Mouse (Mus musculus): ENCODE data around the gene Gm11733. TPM values are rescaled to one million over a fixed set of nuclear protein-coding genes. Genes with fewer than 3 reads are reported as not detected.

The Gm11733 gene
- polyA plus RNA-seq, 1 experiment = not detected

GRCm38 (mm10) chr11:117525606-117526349 lies 41.6 kb downstream of the Gm11733 start:
- 15% methylated on average over 18 of the region's 18 CpGs for WGBS
- no peak for DNase-seq (ENCODE audit: low read depth, low spot score)

- no peak for DNase-seq (ENCODE audit: low read depth, low spot score)
- WGBS = 76% methylated on average over 10 of the region's 10 CpGs
Observed at GRCm38 (mm10) chr11:117532374-117532773, 48.2 kb downstream of the Gm11733 start.

DNA sequence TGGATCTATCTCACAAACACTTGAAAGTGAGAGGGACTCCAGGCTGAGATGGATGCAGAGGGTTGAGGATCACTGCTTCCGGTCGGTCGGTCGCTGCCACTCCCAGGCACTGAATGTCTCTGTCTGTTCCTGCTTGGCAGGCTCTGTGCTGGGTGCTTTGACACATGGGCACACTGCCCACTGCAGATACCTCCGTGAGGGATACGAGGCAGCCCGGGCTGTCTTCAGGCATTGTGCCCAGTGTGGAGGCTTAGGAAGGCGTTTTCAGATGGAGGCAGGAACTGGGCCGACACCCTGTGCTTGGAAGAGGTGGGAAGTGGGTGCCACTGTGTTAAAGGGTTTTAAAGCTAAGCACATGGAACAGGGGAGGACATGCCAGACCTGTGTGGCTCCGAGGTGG lies 50.7 kb downstream of the Gm11733 start:
- WGBS = 11% methylated on average over 10 of the region's 10 CpGs
- no peak for DNase-seq (ENCODE audit: low read depth, low spot score)

DNA sequence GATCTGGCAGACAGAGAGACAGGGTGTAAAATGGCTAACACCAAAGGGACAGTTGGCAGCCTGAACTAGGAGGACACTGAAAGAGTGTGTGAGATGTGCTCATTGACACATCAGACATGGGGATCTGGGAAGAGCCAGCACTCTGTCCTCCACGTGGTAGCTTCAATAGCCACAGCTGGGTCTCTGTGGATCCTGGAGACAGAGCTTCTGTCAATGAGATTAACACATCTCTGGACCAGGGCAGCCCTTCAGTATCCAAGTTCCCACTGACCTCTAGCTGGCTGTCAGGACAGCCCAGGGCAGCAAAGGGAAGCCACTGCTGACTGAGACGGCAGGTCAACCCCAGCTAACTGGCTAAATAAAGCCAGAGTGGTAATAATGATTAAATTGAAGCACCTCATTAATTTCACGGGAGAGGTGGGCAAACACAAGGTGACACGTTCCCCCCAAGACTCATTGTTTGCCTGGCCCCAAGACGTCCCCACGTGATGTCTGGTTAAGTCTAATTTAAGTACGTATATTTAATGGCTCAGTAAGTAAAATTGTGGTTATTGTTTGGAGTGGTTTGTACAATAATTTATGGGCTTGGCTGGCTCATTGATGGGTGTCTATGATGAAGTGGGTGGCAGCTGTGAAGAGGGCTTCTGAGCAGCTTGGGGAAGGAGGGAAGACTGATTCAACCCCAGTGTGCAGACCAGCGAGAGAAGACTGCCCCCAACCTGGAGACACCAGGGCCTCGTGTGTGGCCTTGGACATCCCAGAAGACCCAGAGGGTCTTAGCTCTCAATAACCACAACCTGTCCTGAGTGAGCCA lies 51.5 kb downstream of the Gm11733 start:
- DNase-seq (ENCODE audit: low read depth, low spot score) = no peak
- 36% methylated on average over 9 of the region's 9 CpGs for WGBS

- 40% methylated on average over 3 of the region's 3 CpGs for WGBS
- no peak for DNase-seq (ENCODE audit: low read depth, low spot score)
Observed at GRCm38 (mm10) chr11:117536586-117536985, 52.4 kb downstream of the Gm11733 start.

Other genes starting within 250 kb of the Gm11733 start
- 8.2 and 13.2 TPM in 2 replicates for gene Tnrc6c, start 169.9 kb downstream of the Gm11733 start, polyA plus RNA-seq (2012; rRNA removed)